Mouse (Mus musculus) forebrain, embryonic 11.5 days (tissue): ENCODE results near the gene Ufsp1. TPM values are rescaled to one million over a fixed set of nuclear protein-coding genes. Genes with fewer than 3 reads are reported as not detected.

ENCODE experiments used
- ATAC-seq: fragments of 200-750 bp; cut with Nextera tagmentation; replicated peaks from 2 replicates; pipeline ENCODE4 v1.8.0; 2017; ENCODE audit warnings: moderate TSS enrichment; ENCODE audit not compliant: low FRiP score
- DNase-seq: peaks from one replicate; pipeline ENCODE4 v3.0.0-alpha.2; 2017; ENCODE audit warnings: low spot score
- H3K27ac ChIP-seq: fragments of 300-500 bp; sonication (generic); 2 replicates; pipeline ENCODE4 v1.5.1; 2014; ENCODE audit warnings: low read depth, low read length
- H3K27me3 ChIP-seq: fragments of 300-500 bp; sonication (generic); 2 replicates; pipeline ENCODE4 v1.6.1; 2014; ENCODE audit warnings: mild to moderate bottlenecking, low read length, mixed read lengths; ENCODE audit not compliant: control insufficient read depth, insufficient read depth
- H3K36me3 ChIP-seq: fragments of 300-500 bp; sonication (generic); 2 replicates; pipeline ENCODE4 v1.6.1; 2014; ENCODE audit warnings: mild to moderate bottlenecking, low read length, moderate library complexity, mixed read lengths; ENCODE audit not compliant: control insufficient read depth, insufficient read depth
- H3K4me1 ChIP-seq: fragments of 300-500 bp; sonication (generic); replicated peaks from 2 replicates; pipeline ENCODE4 v1.6.1; 2014; ENCODE audit warnings: low read length, mixed read lengths; ENCODE audit not compliant: control insufficient read depth, insufficient read depth
- H3K4me2 ChIP-seq: fragments of 300-500 bp; sonication (generic); 2 replicates; pipeline ENCODE4 v1.6.1; 2014; ENCODE audit warnings: low read depth, mild to moderate bottlenecking, low read length, moderate library complexity, mixed read lengths; ENCODE audit not compliant: severe bottlenecking
- H3K4me3 ChIP-seq: fragments of 300-500 bp; sonication (generic); 2 replicates; pipeline ENCODE4 v1.5.1; 2014; ENCODE audit warnings: low read depth, low read length
- H3K9ac ChIP-seq: fragments of 300-500 bp; sonication (generic); 2 replicates; pipeline ENCODE4 v1.6.1; 2014; ENCODE audit warnings: low read length
- H3K9me3 ChIP-seq: fragments of 300-500 bp; sonication (generic); 2 replicates; pipeline ENCODE4 v1.6.1; 2016; ENCODE audit warnings: low read length, mixed read lengths; ENCODE audit not compliant: control insufficient read depth
- WGBS: fragments of 180-500 bp; shearing (Covaris S2); extraction: QIAGEN DNeasy Blood & Tissue Kit; methylation state at CpG from one replicate; pipeline ENCODE4 v1.1.7; 2014; 5-methylcytosine and 5-hydroxymethylcytosine counted together
- polyA plus RNA-seq: library from polyadenylated mRNA; unstranded; fragments of >200 nt; fragmentation: Nextera tagmentation; extraction: Ambion mirVana; gene quantifications from 2 replicates; pipeline ENCODE4 v1.2.1, GENCODE M21; 2014

The Ufsp1 gene
- polyA plus RNA-seq, 1 experiment from 2014 or later, result 8.0 TPM

- Histone ChIP-seq H3K9ac (no peak overlapping the region), H3K9me3 (no peaks in the 10 kb centered on the region), H3K4me2 (no peak overlapping the region), H3K27me3 (no peaks in the 10 kb centered on the region), H3K4me3 (no peak overlapping the region), H3K27ac (no peak overlapping the region), H3K4me1 (peaks cover 8% of the 10 kb centered on the region), H3K36me3 (peaks cover 27% of the 10 kb centered on the region)
- WGBS, result 94% methylated on average over 3 of the region's 3 CpGs
- DNase-seq (no peak), ATAC-seq (no peak)
Measured at GRCm38 (mm10) chr5:137304165-137304564, 9.7 kb downstream of the Ufsp1 start.

- Histone ChIP-seq H3K36me3 (peaks cover 28% of the 10 kb centered on the region), H3K27ac (no peak overlapping the region), H3K9ac (no peak overlapping the region), H3K27me3 (no peaks in the 10 kb centered on the region), H3K4me3 (no peak overlapping the region), H3K9me3 (no peaks in the 10 kb centered on the region), H3K4me2 (no peak overlapping the region), H3K4me1 (peaks cover 8% of the 10 kb centered on the region)
- ATAC-seq, result no peak
- WGBS, result 88% methylated on average over 4 of the region's 4 CpGs
- DNase-seq, result no peak
Measured at GRCm38 (mm10) chr5:137304816-137305215, 10.4 kb downstream of the Ufsp1 start.

GRCm38 (mm10) chr5:137305822-137306221 lies 11.4 kb downstream of the Ufsp1 start:
- ATAC-seq (no peak), DNase-seq (no peak)
- peaks cover 8% of the 10 kb centered on the region for H3K4me1 ChIP-seq
- H3K4me2 ChIP-seq, result peak overlapping the region; percentile 78
- H3K4me3 ChIP-seq, result peak overlapping the region; percentile 93
- 82% methylated on average over 3 of the region's 3 CpGs for WGBS
- no peak overlapping the region for H3K27ac ChIP-seq
- no peaks in the 10 kb centered on the region for H3K9me3 ChIP-seq
- H3K36me3 ChIP-seq, result peaks cover 23% of the 10 kb centered on the region
- H3K27me3 ChIP-seq, result no peaks in the 10 kb centered on the region
- H3K9ac ChIP-seq, result no peak overlapping the region

GRCm38 (mm10) chr5:137306439-137307005 lies 12.1 kb downstream of the Ufsp1 start:
- Histone ChIP-seq H3K4me3 (peak overlapping the region; percentile 93), H3K9ac (peak overlapping the region; percentile 97), H3K4me1 (peaks cover 8% of the 10 kb centered on the region), H3K36me3 (peaks cover 23% of the 10 kb centered on the region), H3K27me3 (no peaks in the 10 kb centered on the region), H3K27ac (peak overlapping the region; percentile 94), H3K4me2 (peak overlapping the region; percentile 78), H3K9me3 (no peaks in the 10 kb centered on the region)
- no peak for DNase-seq
- whole genome bisulfite sequencing, result 16% methylated on average over 12 of the region's 12 CpGs
- no peak for ATAC-seq

- Histone ChIP-seq H3K36me3 (peaks cover 20% of the 10 kb centered on the region), H3K4me1 (peaks cover 8% of the 10 kb centered on the region), H3K27ac (peak within 1 kb of the TSS; percentile 94), H3K9ac (peak within 1 kb of the TSS; percentile 97), H3K4me3 (peak within 1 kb of the TSS; percentile 93), H3K4me2 (peak within 1 kb of the TSS; percentile 78), H3K27me3 (no peaks in the 10 kb centered on the region), H3K9me3 (no peaks in the 10 kb centered on the region)
- DNase-seq (peak; percentile 96), ATAC-seq (peak; percentile 82)
- WGBS, result under 1% methylated on average over 65 of the region's 72 CpGs
Measured at GRCm38 (mm10) chr5:137307071-137307912, 12.9 kb downstream of the Ufsp1 start, which contains the start of gene Srrt. TSS of gene Srrt (minus strand) at chr5:137307674.

- peak overlapping the region; percentile 93 for H3K4me3 ChIP-seq
- no peak overlapping the region; the same call in 1 of the 2 replicates for H3K27ac ChIP-seq
- peak overlapping the region; percentile 78; the same call in 1 of the 2 replicates for H3K4me2 ChIP-seq
- no peaks in the 10 kb centered on the region for H3K27me3 ChIP-seq
- DNase-seq (no peak), ATAC-seq (no peak)
- peaks cover 15% of the 10 kb centered on the region for H3K4me1 ChIP-seq
- 96% methylated on average over 4 of the region's 4 CpGs for WGBS
- H3K9ac ChIP-seq, result peak overlapping the region; percentile 70; the same call in 1 of the 2 replicates
- no peaks in the 10 kb centered on the region for H3K9me3 ChIP-seq
- peaks cover 17% of the 10 kb centered on the region for H3K36me3 ChIP-seq
Measured at GRCm38 (mm10) chr5:137308356-137308755, 13.9 kb downstream of the Ufsp1 start.

GRCm38 (mm10) chr5:137313466-137314192 lies 19.2 kb downstream of the Ufsp1 start:
- Histone ChIP-seq H3K4me2 (peak overlapping the region; percentile 89), H3K4me3 (peak overlapping the region; percentile 63), H3K27me3 (no peaks in the 10 kb centered on the region), H3K9ac (peak overlapping the region; percentile 87), H3K4me1 (peaks cover 19% of the 10 kb centered on the region), H3K9me3 (no peaks in the 10 kb centered on the region), H3K27ac (peak overlapping the region; percentile 79), H3K36me3 (peaks cover 14% of the 10 kb centered on the region)
- ATAC-seq, result peak; percentile 69
- DNase-seq, result no peak
- WGBS, result 2% methylated on average over 22 of the region's 22 CpGs
